Mouse (Mus musculus): ENCODE measurements around the gene Baz2b. TPM values are rescaled to one million over a fixed set of nuclear protein-coding genes. Genes with fewer than 3 reads are reported as not detected.

The Baz2b gene
- total RNA-seq, 2 experiments from 2014 or later: 35.1 to 51.4 TPM

DNA sequence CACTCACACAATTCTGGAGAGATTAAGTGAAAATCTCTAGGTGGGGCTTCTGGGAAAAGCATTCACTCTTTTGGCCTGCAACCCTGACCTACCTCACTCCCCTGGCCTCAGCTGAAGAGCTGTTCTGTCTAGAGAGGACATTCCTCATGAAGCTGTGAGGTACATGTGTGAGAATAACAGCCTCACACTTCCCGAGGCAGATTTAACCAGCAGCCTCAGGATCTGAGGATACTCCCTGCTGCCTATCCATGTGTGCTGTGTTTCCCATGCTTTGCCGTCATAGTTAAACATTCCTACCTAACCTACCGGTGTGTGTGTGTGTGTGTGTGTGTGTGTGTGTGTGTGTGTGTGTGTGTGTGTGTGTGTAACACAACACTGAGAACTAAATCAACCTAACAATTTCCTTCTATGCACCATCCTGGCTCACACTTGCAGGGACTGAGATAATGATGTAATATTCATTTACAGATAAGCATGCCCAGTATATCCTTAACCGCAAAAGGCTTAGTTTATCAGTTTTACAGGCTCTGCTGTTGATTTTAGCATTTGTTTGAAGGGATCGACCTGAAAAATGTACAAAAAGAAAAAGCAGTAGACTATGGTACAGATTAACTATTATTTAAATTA lies 206.5 kb downstream of the Baz2b start:
- DNase-seq: no peak

DNA sequence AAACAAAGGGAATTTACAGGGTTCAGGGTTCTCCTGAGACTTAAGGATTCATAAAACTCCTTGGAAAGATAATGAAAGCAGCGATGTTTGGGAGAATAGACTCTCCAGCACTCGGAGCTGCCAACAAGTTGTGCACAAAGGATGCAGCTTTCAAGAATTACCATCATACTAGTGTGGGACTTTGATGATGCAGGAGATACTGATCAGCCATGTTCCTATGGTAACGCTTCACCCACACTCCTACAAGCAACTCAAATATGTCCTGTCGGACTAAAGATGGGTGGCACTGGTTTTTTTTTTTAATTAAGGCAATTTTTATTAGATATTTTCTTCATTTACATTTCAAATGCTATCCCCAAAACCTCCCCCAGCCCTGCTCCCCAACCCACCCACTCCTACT lies 209.4 kb downstream of the Baz2b start:
- no peak for DNase-seq

DNA sequence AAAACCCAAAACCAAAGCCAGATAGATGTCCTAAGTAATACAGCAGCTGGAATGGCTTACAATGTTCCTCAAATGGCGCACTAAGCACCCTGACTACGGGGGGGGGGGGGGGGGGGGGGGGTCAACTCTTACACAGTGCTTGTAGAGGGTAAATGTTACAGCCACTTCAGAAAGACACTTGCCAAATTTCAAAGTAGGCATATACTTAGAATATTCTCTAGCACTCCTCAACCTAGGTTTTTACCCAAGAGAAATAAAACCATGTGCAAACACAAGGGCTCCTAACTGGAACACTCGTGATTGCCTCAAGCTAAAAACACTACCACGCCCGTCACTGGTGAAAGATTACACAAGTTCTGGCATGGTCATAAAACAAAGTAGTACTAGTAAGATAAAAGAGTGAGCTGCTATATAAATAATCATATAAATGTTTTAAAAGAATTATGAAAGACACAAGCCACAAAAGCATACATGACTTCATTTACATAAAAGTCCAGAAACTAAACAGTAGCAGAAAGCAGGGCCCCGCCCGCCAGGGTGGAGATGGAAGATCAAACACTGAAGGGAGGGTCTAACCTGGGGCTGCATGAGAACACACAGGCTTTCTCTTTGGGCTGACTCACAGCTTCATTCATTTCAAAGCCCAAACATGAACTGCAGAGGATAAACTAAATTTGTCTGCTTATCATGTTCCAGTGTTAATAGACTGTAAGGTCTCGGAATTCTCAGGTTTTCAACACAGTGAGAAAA lies 212.0 kb downstream of the Baz2b start:
- no peak for DNase-seq

DNA sequence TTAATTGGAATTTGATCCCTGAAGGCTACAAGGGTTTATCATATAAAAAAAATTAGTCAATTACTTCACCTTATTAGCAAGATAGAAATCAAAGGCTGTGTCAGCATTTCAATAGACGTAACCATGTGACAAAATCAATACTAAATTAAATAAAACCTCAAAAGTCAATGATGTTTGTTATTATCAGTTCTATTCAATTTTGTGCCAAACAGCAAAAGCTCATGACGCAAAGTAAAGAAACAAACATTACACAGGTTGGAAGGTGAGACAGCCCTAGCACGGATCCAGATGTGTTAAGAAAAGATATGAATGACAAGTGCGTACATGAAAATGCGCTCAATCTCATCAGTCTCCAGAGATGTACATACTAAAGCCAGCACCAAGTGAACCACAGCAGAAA lies 212.7 kb downstream of the Baz2b start:
- no peak for DNase-seq

DNA sequence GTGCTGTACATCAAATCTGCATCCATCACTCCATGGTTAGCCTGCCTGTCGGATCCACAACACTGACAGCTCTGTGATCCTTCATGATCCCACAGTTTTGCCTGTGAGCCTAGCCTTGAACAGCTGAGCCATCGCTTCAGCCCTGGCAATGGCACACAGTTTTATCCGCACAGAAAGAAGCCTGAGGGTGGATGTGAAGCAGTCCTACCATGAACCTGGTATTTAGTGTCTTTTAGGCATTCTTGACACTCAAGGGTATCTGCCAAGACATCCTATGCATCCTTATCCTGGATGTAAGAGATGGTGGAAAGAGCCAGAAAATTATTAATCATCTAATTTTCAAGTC lies 216.5 kb downstream of the Baz2b start:
- DNase-seq: no peak

DNA sequence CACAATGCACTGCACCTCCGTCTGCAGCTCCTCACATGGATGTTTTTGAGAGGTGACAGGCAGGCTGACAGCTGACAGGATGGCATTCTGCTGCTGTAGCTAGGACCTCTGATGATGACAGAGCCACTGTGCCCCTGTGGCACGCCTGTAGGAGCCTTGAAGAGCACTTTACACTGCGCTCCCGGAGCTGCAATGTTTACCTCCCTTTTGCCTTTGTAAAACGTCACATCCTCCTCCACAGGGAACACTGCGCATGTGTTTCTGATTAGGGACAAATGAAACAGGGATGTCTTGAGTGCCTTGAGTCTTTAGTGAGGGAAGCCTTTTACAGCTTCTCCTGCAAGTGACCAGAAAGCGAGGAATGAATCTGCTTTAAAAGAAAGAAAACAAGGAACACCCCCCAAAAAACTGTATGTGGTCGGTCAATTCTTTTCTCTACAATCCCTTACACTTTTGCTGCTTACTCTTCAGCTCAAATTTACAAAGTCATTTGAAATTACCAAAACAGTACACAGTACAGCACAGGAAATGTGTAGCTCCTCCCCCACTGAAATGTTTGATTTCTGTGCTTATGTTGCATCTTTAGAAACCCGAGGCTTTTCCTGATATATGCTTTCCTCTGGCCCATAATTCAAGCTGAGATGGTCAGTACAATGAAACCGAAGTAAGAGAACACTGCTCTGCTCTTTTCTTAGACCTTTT lies 217.0 kb downstream of the Baz2b start:
- no peak for DNase-seq

DNA sequence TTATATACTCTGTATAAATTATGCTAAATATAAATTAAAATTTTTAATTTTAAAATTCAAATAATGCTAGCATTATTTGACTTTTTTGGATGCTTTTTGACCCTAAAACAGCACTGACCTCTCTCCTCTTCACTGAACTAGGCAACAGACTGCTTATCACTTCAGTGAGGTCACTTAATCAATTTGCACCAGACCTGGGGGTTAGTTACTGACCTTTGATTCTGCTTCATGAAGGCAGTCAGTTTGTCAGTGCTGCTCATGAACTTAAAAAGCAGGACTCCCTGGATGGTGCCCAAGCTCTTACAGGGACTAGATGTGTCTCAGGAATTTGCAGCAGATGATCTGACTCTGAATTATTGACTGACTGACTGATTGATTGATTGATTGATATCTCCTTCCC lies 217.9 kb downstream of the Baz2b start:
- DNase-seq: no peak

DNA sequence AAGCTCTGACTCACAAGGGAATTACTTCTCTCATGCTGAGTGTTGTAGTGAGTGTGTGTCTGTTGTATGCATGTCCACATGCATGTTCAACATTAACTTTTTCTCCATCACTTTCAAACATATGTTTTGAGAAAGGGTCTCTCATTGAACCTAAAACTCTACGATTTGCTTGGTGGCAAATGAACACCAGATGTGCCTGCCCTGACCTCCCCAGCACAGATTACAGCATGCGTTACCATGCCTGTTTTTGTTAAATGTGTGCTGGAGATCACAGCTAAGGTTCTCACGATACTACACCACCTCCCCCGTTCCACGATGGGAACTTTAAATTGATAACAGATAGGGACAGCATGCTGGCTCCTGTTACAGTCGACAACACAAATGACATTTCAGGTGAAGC lies 222.1 kb downstream of the Baz2b start:
- no peak for DNase-seq

DNA sequence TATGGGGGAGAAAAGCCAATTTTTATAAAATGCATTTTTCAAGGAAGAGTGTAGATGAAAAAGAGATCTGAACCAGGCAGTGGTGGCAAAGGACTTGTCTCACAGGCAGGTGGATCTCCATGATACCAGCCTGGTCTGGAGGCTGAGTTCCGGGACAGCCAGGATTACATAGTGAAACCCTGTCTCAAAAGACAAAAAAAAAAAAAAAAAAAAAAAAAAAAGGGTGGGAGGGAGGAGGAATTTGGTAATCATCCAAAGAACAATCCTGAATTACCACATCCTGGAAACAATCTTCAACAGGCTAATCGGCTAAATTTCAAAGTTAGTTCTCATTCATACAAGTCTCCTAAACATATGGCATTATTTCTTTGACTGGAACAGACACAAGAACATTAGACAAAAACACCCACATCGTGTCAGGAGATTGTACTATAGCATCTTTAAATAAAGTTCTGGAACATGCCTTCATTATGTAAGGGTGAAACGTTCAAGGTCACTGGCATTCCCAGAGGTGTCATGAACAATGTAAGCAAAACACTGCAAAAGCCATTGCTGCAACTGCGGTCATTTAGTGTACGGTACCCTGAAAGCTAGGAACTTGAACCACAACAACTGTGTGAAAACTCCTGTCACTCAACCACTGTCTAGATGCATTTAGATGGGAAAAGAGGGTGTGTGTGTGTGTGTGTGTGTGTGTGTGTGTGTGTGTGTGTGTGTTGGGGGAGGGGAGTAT lies 230.0 kb downstream of the Baz2b start:
- DNase-seq: no peak

DNA sequence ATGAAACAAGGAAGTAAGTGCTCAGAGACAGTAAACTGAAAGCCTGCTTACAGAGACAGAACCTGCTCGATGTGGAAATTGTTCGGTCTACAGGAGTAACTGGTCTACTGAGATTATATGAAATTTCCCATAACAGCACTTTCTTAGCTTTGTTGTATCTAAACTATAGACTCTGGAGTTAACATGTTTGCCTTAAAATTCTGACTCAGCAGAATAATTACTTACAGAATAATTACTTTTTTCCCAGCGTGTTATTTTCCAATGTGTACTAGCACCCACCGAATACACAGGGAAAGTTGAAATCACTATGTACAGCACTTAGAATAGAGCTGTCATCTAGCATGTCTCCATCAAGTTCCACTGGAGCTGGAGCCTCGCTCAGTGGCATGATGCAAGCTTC lies 233.0 kb downstream of the Baz2b start:
- no peak for DNase-seq

DNA sequence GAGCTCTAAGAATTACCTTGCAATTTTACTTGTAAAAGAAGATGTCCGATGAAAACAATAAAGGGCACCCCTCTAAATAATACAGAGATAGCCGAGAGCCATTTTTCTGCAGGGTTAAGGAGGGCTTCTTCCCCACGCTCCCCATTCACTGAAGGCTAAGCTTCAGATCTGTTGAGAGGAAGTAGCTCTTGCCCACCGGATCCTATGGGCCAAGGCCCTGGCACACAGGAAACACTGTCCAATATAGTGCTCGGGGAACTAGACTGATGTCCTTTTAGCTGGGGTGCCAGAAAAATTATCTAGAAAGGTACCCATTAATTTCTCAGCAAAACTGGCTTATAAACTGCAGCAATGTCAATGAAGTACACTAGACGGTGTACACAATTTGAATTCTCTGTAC lies 233.9 kb downstream of the Baz2b start:
- no peak for DNase-seq

DNA sequence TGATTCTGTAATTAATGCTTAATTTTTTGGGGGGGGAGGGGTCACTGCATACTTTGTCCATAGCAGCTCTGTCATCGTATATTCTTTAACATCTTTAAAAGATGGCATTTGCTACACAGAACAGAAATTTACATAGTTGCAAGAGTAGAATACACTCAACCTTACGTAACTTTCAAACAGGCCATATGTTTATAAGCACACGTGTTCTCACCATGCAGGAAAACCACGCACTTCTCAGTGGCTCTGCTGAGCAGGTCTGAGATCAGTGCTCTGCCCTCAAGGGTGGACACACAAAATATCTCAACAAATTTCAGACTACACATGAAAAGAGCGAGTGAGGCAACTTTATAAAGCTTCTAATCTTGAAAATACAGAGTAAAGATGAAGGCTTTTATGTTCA lies 235.7 kb downstream of the Baz2b start:
- DNase-seq: no peak

DNA sequence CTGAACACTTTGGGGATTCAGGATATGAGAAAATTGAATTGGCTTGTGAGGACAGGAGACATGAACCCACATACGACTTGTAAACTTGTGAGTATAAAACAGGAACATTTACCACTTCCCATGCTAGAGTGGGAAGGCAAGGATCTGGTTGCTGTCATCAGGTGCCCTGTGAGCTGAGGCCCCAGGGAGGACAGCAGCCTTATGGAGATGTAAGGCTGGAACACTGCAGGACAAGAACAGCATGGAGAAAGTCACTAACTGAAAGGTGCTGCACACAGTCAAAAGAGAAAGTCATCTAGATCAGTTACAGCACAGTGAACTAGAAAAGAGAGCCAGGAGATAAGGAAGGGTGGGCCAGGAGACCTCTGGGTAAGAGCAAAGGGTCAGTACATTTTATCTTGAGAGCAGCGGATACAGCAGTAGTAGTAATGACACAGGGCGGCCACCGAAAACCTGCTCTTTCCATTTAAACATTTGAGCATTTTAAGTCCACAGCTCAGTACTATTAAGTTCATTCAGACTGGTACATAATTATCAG lies 236.5 kb downstream of the Baz2b start:
- no peak for DNase-seq

DNA sequence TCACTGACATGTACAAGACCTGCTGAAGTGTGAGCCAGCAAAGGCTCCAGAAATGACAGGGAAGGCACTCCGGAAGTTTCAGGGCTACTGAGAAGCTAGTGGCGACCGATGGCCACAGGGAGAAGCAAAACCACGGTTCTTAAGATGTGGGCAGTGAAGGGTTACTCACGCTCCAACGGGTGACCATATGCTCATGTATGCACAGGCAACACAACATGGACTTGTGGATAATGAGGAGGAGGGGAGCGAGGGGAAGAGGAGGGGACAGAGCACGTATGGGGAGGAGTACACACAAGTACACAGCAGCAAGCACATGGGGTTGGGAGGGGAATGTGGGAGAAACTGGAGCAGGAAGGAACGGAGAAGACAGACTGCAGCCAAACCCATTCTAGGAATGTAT lies 239.1 kb downstream of the Baz2b start:
- no peak for DNase-seq

DNA sequence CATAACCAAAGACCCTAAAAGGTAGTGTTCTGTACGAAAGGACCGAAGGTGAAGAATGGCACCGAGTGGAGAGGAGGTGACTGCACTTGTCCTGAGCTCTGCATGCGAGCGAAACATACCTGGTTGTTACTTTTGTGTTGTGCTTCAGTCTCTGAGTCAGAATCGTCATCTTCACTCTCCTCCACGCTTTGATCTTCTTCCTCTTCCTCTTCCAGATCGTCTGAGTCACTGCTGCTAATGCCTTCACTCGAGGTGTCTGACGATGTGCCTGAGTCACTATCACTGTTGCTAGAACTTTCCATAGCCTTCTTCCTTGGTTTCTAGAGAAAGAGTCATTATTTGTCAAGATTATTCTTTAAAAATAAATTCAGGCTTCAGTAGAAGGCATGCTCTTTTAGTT lies 240.5 kb downstream of the Baz2b start:
- no peak for DNase-seq

DNA sequence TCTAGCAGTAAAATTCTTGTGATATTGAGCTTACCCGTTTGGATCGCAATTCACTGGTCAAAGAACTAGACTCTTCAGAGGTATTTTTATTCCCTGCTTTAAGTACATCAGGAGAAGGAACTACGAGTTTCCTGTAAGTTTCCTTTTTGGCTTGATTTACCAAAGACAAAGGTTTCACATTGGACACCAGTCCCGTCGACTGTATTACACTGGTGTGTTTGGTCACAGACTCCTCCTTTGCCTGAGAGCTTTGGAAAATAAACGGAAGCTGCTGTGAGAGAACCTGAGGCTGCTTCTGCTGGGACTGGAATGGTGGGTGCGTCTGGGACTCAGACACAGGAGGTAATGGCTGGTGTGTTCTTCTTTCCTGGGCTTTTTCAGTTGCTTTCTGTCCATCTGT lies 241.0 kb downstream of the Baz2b start:
- DNase-seq: no peak

DNA sequence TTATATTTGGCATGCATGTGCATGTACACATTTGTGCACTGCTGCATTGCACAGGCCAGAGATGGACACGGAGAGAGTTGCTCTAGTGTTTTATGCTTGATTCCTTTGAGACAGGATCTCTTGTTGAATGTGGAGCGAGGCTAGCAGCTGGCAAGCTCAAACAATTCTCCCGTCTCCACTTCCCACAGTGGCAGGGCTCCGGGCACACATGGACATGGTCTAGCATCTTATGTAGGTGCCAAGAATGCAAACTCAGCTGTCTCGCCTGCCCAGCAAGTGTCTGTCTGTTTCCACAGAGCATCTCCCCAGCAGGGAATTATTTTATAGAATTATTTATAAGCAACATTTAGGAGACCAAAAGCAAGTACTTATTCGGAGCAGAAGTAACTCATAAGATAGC lies 243.2 kb downstream of the Baz2b start:
- DNase-seq: no peak

DNA sequence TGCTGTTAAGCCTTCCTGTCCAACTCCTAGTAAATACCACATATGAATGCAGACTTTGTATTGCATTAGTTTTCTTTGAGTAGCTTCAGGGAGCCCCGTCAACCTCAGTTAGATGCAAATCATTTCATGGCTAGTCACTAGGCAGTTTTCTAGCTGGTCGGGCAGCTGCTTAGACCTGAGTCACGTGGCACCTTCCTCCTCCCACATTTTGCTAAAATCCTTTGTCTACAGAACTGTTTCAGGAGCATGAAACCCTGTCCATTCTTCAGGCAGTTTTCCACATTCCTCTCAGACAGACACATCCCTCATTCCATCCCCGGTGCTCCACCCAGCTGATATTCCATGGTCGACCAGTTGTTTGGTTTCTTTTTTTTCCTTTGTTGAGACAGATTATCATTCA lies 246.6 kb downstream of the Baz2b start:
- DNase-seq: no peak

DNA sequence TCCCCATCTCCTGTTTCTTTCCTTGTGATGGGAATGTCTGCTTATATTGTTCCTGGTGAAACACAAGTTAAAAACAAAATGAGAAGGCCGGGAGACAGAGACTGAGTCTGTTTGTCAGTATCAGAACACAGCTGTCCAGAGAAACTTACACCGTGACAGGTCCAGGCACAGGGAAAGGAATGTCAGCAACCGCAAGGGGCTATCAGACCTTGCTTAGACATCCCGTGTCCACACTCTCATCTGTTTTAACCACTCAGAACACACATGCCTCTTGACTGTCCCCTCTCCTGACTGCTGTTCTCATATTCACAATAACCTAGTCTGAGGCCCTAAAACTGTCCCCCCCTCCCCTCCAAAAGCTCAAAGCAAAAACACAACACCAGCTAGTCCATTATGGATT lies 247.1 kb downstream of the Baz2b start:
- no peak for DNase-seq

DNA sequence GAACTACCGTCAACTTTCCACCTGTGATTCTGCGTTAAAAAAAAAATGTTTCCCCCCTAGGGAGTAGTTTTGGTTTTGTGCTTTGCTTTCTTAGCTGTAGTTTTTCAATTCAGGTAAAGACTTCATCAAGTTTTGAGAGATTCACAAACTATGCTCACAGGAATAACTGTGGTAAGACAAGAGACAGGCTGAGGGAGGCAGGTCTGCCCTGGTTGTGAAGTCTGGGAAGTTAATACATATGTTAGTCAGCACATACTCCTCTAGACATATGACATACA lies 249.2 kb downstream of the Baz2b start:
- no peak for DNase-seq

DNA sequence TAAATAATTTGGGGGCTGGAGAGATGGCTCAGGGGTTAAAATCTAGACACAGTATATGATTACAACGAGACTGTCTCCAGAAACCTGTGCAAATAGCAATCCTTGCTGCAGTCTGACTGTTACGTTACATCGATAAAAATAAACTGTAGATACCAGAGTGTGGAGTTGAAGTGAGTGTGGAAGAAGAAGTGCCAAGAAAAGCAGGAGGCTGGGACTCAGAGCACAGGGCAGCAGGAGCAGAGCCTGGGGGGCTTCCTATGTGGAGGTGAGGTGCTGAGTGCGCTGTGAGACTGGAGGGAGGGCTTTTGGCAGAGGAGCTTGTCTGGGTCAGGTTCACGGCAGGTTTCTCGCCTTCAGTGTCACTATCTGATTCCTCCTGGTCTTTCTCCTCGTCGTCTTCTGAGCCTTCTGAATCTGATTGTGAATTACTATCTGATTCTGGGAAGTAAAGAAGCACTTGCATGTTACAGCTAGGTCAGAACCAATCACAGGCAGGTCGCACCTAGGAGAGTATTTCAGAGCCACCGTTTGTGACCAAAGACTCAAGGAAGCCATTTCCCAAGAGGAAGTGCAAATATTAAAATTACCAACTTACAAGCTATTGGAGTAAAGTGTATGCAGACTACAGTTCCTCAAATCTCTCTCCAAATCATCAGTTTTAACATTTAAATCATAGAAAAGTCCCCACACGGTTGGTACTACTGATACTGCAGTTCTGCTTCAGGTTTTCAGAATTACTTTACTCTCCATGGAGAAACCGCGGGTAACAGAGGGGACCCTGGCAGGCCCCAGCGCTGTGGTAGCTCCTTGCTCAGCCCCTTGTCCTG lies 249.8 kb downstream of the Baz2b start:
- DNase-seq: no peak

DNA sequence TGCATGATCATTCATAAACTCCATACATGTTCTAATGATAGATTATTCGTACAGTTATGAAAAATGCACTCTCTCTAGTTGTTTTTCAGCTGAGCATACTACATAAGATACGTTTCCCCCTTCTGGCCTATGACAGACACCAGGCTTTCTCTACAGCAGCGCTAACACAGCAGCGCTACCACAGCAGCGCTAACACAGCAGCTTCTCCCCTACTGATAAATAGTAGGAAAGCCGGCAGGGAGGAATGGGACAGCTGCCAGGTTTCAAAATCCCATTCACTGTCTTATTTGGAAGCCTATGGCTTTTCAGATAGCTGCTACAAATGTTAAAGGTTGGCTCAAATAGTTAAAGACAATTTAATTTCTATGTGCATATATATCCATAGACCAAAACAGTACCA lies 251.1 kb downstream of the Baz2b start:
- DNase-seq: no peak
